Mouse (Mus musculus) MN1 (cell line): Measurements from ENCODE around the gene Dusp5.
"Not testable (repeated sequence)": the region's sequence is repeated elsewhere in the genome, so short reads cannot be mapped to it uniquely, and the experiment has no call there.

Experiments used
- DNase-seq: peaks from one replicate; pipeline ENCODE4 v3.0.0-alpha.2; 2016; ENCODE audit warnings: low spot score

The Dusp5 gene

DNA sequence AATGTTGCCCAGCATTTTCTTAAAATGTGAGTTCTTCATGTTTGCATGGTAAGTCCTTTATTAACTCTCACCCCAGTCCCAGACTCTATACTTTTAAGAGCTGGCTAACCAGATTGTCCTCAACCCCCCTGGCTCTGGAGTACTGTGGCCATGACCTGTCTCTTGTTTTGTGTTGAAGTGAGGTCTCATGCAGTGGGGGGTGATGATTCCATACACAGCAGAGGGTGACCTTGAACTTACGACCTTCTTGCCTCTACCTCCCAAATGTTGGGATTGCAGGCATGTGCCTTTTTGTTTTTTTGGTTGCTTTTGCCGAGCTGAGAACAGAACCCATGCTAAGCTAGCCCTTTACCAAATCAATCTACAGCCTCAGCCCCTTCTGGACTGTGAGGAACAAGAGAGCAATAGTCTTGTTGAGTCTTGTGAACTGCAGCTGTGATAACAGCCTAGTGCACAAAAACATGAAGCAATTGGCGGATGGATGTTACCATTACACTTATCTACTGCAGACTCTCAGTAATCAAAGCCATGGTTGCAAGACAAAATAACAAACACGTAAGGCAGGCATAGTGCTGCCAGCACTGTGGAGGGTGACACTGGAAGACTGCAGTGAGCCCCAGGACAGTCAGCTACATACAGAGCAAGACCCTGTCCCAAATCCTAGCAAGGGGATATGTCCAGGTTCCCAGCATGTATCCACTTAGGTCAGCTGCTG is 46.5 kb downstream of the Dusp5 start:
- DNase-seq: no peak

GRCm38 (mm10) chr19:53576061-53576460 is 47.2 kb downstream of the Dusp5 start:
- no peak for DNase-seq

GRCm38 (mm10) chr19:53577025-53577800 is 48.3 kb downstream of the Dusp5 start:
- DNase-seq: peak; percentile 18

DNA sequence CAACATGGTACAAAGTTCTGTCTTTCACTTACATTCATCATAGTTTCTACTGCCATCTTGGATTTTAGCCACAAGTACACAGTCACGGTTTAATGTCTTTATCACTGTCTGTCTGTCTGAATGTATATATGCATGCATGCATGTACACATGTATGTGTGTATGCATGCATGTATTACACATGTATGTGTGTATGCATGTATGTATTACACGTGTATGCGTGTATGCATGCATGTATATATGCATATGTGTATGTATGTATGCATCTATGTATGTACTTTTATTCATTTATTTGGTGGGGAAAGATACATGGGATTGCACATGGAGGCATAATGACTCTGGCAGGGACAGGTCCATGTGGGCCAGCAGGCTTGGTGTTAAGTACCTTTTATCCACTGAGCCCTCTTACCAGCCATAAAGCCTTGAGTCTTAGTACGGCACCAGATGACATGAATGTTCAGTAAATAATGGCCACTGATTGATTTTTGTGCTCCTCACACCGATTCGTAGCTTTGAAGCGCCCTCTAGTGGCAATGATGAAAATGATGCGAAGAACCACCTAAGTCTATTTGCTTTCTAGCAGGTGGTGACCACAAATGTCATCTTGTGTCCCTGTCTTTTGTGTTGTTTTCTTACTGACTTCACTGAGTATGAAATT is 49.8 kb downstream of the Dusp5 start:
- DNase-seq: peak; percentile 88

GRCm38 (mm10) chr19:53580271-53580670 is 51.4 kb downstream of the Dusp5 start:
- not testable (repeated sequence) for DNase-seq

GRCm38 (mm10) chr19:53587686-53588085 is 58.8 kb downstream of the Dusp5 start:
- DNase-seq: not testable (repeated sequence)

- not testable (repeated sequence) for DNase-seq
These were observed 60.1 kb downstream of the Dusp5 start, which contains the start of gene Nutf2-ps1 for GRCm38 (mm10) chr19:53588968-53589367. Nutf2-ps1 (minus strand) TSS chr19:53589068.
